Mouse (Mus musculus) cerebellum, adult (tissue): ENCODE measurements around the gene Dhrs13.
A peak's percentile ranks its signal among the peaks of the same experiment; 100 is the strongest.

Experiments
- ATAC-seq: cut with Nextera tagmentation; 2 replicates; pipeline ENCODE4 v1.9.2; 2017; ENCODE audit warnings: mild to moderate bottlenecking, moderate library complexity, mixed read lengths; ENCODE audit not compliant: insufficient number of reproducible peaks, low FRiP score, low TSS enrichment

The Dhrs13 gene

DNA sequence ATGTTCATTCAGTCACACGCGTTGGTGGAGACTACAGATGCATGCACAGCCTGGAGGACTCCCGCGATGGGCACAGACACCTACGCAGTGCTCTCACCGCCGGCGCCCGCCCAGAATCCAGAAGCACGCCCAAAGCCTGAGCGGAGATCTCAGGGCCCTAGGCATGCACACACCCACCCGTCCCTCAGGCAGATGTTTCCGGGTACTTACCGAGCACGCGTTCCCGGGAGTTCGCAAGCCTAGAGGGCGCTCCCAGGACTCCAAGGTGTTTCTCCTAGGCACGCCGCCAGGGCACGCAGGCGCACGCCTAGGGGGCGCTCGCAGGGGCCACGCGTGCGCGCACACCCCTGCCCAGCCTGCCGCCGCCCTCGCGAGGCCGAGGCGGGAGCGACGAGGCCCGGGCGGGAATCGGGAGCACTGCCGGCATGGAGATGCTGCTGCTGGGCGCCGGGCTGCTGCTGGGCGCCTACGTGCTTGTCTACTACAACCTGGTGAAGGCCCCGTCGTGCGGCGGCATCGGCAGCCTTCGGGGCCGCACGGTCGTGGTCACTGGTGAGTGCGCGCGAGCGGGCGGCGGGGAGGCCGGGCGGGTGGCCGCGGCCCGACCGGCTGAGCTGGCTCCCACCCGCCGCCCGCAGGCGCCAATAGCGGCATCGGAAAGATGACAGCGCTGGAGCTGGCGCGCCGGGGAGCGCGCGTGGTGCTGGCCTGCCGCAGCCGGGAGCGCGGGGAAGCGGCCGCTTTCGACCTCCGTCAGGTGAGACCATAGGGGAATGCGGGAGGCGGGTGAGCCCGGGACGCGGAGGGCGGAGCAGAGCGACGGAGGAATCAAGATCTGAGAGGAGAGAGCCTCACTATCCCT, at the start of gene Dhrs13:
Gene Dhrs13, plus strand, starts transcription at position 334 of the 862 bp plus-strand sequence.
- ATAC-seq, result peak; percentile 67; the same call in 1 of the 2 replicates

DNA sequence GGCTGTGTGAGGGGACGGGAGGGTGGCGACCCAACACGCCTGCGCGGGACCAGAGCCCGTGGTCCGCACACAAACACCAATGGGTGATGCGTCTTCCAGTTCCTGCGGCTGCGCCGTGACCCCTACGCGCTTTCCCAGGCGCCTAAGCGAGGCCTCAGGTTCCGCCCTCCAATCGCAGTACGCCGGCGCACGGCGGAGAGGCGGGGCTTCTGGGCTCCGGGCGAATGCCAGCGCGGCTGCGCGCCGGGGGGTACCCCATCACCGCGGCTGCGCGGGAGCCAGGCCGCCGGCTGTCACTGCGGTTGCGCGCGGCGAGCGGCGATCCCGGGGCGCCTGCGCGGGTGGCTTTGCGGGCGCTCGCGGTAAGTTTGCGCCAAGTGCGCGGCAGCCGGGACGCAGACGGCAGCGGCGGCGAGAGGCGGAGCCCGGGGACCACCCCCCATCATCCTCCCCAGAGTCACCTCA, 49.6 kb upstream of the Dhrs13 start, which contains the start of gene Phf12:
Gene Phf12, plus strand, starts transcription at position 314 of the 465 bp plus-strand sequence.
- ATAC-seq, result peak; percentile 81

DNA sequence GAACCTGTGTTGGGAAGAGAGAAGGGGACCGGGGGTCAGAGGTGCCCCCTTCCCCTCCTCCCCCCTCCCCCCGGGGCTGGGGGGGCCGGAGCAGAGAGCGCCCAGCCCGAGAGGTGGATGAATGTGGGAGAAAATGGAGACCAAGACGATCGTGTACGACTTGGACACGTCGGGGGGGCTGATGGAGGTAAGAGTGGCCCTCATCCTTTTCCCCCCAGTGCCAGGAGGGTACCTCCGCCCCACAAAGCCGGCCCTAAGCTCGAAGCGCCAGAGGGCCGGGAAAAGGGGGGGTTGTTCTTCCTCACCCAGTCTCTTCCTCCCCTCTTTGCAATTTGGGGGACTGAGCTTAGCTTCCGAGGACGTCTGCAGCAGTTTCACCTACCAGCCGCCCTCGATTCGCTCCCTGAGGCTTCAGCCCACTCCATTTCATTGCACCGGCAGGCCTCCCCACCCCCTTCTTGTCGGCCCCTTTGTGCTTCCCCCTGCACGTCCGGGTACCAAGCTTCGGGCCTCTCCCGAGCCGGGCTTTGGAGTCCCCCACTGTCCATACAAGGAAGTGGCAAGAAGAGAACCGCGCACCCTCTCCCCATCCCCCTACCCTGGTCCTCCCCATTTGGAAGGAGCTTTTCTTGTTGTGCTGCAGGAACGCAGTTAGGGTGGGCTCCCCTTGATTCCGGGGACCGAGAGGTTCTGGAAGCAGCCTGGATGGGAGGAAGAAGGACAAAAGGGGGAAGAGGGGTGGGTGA, 48.7 kb upstream of the Dhrs13 start:
- ATAC-seq, result no peak

DNA sequence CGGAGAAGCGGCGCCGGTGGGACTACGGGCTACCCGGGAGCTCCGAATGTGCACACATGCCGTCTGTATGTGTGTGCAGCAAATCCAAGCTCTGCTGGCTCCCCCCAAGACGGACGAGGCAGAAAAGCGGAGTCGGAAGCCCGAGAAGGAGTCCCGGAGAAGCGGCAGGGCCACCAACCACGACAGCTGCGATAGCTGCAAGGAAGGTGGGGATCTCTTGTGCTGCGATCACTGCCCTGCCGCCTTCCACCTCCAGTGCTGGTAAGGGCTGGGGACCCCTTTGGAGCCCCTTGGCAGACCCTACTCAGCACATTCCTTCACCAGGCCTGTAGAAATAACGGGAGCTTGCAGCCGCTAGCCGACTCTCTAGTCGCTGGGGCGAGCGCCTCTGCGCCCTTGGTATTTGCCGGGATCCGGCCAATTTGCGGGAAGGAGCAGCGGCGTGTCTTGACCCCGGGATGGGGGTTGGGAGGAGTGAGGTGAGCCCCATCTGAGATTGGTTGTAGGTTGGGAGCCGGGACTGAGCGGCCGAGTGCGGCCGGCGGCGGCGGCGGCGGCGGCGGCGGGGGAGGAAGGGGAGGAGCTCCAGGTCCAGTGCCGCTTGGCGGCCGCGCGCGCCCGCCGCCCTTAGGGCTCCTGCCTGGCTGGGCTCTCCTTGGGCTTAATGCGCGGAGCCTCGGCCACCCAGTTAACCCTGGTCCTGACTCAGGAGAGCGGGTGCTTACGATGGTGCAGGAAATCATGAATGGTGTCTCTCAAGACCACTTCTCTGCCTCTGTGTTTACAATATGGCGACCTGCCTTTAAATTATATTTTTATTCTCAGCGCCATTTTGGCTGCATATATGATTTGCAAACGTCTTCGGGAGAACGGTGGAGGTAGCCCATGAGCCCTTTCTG, 47.9 kb upstream of the Dhrs13 start:
- ATAC-seq, result no peak

DNA sequence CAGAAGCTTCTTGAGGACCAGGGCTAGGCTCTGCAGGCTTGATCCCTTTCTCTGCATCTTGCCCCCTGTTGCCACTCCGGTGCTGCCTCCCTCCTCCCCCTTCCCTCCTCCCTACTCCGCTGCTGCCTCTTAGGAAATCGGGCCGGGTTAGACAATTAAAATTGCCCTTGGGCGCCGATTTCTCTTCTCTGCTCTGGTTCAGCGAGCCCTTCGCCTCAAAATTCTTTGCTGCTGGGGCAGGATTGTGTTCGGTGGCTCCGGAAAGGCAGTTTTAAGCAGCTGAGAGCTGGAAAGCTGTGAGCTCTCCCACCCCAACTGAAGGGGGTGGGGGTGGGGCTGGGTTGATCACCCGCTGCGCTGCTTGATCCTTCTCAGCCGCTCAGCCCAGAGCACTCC, 47.2 kb upstream of the Dhrs13 start:
- ATAC-seq, result no peak

DNA sequence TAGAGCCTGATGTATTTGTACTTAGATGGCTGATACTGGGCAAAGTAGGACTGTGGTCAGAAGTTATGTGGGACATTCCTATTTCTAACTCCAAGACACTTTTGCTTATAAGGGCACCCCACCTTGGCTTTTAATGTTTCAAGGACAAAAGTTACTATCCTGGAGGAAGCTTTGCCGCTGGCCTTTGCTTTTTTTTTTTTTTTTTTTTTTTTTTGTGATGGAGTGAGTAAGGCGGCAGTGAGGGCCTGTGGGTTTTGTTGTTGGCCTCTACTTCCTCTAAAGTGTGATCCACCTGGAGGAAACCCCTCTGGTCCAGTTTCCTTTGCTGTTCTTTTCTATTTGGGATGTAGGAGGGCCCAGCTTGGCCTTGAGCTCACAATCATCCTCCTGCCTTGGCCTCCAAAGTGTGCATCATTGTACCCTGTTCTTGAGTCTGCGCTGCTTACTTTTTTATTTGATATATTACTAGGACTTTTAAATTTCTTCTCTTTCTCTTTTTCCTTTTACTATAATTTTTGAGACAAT, 46.5 kb upstream of the Dhrs13 start:
- no peak for ATAC-seq

DNA sequence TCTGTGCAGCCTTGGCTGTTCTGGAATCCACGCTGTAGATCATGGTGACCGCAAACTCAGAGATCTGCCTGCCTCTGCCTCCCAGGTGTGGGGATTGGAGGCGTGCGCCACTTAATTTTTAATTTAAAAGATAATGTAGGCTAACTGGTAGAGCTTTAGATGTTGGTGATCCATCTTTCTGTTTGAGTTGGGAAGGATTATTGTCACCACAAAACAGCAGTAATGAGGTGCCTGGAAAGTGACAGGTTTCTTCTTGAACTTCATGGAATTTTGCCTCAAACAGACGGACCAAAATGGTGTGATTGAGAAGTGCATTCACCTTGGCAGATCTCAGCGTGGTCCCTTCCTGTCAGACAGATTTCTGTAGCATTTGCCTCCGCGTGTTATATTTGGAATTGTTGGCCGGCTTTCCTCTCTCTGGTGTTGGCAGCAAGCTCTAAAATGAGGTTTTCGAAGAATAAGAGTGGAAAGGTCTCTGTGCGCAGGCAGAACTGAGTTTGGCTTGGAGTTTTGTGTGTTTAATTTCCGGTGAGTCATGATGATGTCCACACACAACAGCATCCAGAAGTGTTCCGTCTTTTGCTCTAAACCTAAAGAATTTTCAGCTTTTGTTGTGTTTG, 42.9 kb upstream of the Dhrs13 start:
- no peak; the same call in 1 of the 2 replicates for ATAC-seq

DNA sequence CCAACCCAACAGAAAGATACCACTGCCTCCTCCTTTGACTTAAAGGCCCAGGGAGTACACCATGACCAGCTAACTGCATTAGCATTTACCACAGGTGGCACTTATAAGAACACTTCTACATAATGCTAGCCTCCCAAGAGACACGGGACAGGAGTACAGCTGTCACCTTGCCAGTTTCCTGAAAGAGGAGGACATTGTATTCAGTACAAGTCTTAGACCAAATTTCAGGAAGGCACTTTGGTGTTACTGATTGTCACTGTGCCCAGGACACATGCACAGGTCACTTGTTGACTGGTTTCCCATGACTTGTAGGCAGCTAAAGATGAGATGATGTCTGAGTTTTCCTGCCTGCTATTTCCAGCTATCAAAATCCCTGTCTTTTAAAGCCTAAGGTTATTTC, 36.5 kb upstream of the Dhrs13 start:
- ATAC-seq, result no peak

DNA sequence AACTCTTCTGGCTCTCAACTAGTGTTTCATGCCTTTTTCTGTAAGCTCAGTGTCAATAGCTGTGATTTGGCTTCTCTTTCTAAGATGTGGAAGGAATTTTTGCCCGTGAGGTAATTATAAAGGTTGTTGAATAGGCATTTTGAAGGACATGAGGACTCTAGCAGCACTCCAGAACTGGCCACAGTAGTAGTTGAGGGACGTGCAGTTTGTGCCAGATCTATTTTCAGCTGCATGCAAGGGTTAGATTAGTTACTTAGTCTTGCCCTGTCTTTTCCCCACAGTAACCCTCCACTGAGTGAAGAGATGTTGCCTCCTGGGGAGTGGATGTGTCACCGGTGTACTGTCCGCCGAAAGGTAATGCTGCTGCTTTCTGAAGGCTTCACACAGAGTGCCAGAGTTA, 25.6 kb upstream of the Dhrs13 start:
- no peak for ATAC-seq

DNA sequence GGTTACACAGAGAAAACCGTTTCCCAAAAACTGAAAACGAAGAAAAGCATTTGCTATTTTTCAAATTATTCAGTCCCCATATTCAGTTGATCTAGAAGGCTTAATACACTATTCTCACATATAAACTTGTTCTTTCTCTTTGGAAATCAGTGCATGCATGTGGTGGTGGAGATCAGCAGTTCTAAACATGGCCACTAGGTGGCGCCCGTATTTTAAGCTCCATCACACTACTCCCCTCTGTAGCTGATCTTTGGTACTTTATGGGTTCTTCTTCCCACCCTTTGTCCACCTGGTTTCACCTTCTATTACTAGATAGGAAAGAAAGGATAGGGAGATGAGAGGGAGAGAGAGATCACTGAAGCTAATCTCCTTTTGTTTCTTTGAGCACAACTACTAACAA, 12.4 kb upstream of the Dhrs13 start:
- ATAC-seq, result peak; percentile 52; the same call in 1 of the 2 replicates

DNA sequence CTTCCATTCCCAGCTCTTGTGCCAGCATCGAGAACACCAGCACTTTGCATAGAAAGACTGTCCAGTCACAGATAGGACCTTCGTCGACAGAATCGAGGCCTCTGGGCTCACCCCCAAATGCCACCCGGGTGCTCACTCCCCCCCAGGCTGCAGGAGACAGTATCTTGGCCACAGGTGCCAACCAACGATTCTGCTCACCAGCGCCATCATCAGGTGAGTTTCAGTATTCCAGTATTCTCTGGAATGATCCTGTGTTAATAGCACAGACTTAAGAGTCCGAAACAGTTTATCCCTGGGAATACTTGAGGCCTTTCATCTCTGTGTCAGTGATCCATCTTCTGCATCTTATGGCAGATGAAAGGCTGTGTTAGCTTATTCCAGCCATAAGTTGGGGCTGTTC, 8.5 kb upstream of the Dhrs13 start:
- ATAC-seq, result no peak

DNA sequence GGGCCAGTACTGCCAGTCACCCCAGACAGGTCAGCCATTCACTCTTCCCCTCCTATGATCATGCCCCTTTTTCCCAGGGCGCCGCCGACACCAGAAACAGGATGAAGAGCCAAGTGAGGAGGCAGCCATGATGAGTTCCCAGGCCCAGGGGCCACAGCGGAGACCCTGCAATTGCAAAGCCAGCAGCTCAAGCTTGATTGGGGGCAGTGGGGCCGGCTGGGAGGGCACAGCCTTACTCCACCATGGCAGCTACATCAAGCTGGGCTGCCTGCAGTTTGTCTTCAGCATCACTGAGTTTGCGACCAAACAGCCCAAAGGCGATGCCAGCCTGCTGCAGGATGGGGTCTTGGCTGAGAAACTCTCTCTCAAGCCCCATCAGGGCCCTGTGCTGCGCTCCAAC, 2.8 kb upstream of the Dhrs13 start:
- no peak for ATAC-seq

DNA sequence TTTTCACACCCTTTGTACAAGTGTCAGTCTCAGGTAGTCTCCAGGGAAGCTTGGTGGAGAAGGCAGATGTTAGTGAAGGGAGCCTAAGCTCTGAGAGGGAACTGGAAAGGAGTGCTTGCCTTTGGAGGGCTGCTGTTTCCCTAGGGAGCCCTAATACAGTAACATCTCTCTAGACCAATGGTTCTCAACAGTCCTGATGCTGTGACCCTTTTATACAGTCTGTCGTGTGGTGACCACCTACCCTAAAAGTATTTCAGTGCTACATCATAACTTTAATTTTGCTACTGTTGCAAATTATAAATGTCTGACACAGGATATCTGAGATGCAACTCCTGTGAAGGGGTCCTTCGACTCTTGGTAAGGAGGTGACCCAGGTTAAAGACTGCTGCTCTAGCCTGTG, 1.5 kb upstream of the Dhrs13 start:
- ATAC-seq, result no peak

DNA sequence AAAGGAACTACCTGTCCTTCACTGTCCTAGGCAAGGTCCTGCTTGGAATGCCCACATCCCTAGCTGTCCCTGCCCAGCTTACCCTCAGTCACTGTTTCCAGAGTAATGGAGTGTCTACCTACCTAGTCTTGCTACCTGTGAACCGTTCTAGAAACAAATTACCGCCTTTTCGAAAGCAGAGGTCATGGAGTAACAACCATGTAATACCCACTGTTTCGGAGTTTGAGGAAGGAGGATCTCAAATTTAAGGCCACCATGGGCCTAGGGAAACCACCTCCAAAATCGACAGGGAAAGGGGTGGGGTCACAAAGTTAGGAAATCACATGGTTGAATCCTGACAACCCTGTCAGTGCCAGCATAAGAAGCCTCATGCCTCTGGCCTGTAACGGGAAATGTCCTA, 691 bp upstream of the Dhrs13 start:
- ATAC-seq, result no peak

DNA sequence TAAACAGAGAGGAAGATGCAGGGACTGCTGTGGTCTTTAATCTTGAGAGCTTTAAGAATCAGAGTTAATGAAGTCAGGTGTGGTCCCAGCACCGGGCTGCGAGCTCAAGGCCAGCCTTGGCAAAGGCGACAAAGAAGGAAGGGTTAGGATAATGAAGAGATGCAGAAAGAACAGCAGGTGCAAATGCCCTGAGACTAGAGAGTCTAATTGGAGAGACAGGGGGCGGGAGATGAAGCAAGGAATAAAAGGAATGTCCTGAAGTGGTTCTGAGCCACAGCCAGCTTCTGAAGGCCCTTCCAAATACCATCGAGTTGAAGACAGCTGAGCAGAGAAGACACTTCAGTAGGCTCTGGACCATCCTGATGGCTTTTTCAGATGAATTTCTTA, 722 bp downstream of the Dhrs13 start:
- ATAC-seq, result no peak

DNA sequence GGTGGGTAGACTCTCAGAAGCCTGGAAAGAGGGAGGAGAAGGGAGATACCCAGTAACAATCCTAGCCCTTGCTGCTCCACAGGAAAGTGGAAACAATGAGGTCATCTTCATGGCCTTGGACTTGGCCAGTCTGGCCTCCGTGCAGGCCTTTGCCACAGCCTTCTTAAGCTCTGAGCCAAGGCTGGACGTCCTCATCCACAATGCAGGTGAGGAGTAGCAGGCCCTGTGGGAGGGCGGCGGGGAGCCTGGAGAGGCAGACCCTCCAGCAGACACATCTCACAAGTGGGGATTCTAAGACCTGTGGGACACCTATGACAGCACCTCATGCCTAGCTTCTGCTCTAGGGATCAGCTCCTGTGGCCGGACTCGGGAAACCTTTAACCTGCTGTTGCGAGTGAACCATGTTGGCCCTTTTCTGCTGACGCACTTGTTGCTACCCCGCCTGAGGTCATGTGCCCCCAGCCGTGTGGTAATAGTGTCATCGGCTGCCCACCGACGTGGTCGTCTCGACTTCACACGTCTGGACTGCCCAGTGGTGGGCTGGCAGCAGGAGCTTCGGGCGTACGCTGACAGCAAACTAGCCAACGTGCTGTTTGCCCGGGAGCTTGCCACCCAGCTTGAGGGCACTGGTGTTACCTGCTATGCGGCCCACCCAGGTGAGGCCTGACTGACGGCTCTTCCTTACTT, 2.0 kb downstream of the Dhrs13 start:
- no peak for ATAC-seq

DNA sequence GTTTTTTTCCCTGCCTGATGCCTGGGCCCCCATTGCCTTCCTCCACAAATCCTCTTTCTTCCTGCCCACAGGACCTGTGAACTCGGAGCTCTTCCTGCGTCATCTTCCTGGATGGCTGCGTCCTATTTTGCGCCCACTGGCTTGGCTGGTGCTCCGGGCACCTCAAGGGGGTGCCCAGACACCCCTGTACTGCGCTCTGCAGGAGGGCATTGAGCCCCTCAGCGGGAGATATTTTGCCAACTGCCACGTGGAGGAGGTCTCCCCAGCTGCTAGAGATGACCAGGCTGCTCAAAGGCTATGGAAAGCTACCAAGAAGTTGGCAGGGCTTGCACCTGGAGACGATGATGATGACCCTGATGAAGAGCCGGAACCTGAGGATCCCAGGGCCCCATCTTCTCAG, 4.7 kb downstream of the Dhrs13 start:
- ATAC-seq, result no peak

DNA sequence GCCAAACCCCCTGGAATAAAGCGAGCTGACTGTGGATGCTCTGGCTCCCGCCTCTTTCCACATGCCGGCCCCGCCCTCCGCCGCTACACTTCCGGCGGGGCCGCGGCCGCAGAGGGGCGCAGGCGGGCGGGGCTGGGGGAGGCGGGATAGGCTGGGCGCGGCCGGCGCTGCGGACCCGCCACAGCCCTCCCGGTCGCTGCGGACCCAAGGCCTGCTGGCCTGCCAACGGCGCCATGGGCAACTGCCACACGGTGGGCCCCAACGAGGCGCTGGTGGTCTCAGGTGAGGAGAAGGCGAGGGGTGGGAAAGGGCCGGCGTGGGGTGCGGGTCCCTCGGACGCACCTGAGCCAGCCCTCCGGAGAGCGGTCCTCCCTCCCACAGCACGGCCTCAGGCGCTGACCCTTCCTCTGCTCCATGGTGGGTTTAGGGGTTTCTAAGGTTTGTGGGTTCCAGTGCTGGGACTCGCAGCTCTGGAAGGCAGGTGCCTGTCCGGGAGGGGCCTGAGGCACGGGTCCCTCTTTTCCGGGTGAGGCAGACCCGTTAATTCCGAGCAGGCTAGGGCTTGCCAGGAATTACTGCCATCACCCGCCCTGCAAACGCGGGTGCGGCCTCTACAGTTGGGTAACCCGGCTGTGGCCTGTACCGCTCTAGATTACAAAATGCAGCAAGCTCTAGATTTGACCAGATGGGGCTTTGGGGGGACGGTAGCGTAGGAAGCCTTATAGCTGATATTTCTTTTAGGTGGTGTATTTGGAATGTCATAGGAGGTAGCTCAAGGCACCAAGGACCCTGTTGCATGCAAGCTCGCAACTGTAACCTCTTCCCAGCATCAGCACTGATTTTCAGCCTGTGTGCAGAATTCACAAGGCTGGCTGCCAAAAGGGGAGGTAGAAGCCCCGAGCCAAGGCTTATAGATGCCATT, 6.0 kb downstream of the Dhrs13 start, which contains the start of gene Flot2:
Gene Flot2, plus strand, starts transcription at position 101 of the 922 bp plus-strand sequence.
- ATAC-seq, result peak; percentile 52; the same call in 1 of the 2 replicates
